Mouse (Mus musculus) thymus, adult 2 months (tissue): ENCODE measurements at regions not wholly inside any gene's neighbourhood (a gene's known extent, or its start where the extent isn't known, plus 50 kb on each side); places are given as distances from the start of the nearest gene placed in this dataset.

Experiments used
- DNase-seq: peaks from one replicate; pipeline ENCODE4 v3.0.0; 2021
- H3K27ac ChIP-seq: fragments of 200-500 bp; 2 replicates; pipeline ENCODE4 v1.5.1; 2012; ENCODE audit warnings: low read length, control low read depth; ENCODE audit not compliant: control insufficient read depth, insufficient read depth
- H3K27me3 ChIP-seq: fragments of 200-500 bp; 2 replicates; pipeline ENCODE4 v1.6.1; 2012; ENCODE audit warnings: mild to moderate bottlenecking, low read length, moderate library complexity, mixed read lengths; ENCODE audit not compliant: control insufficient read depth, insufficient read depth
- H3K36me3 ChIP-seq: fragments of 200-500 bp; 2 replicates; pipeline ENCODE4 v1.6.1; 2012; ENCODE audit warnings: mild to moderate bottlenecking, low read length, moderate library complexity; ENCODE audit not compliant: control insufficient read depth, insufficient read depth
- H3K4me1 ChIP-seq: fragments of 200-500 bp; replicated peaks from 2 replicates; pipeline ENCODE4 v1.6.1; 2012; ENCODE audit warnings: low read length; ENCODE audit not compliant: control insufficient read depth, insufficient read depth
- H3K4me3 ChIP-seq: fragments of 200-500 bp; 2 replicates; pipeline ENCODE4 v1.5.1; 2012; ENCODE audit warnings: mild to moderate bottlenecking, low read length, control low read depth, moderate library complexity; ENCODE audit not compliant: control insufficient read depth, insufficient read depth
- CTCF ChIP-seq: fragments of 200-500 bp; IDR thresholded peaks from 2 replicates; pipeline ENCODE4 v1.5.1; 2012; ENCODE audit warnings: mild to moderate bottlenecking, control low read depth, low read length, moderate library complexity, borderline replicate concordance; ENCODE audit not compliant: control insufficient read depth, poor library complexity, insufficient read depth; ENCODE audit errors: extremely low read depth
- POLR2A ChIP-seq: fragments of 200-500 bp; IDR thresholded peaks from 2 replicates; pipeline ENCODE4 v1.6.1; 2012; ENCODE audit warnings: mild to moderate bottlenecking, low read length, control low read depth, moderate library complexity; ENCODE audit not compliant: control insufficient read depth, poor library complexity, insufficient read depth; ENCODE audit errors: extremely low read depth
- WGBS: fragments of 180-500 bp; shearing (Covaris S2); methylation state at CpG from one replicate; pipeline ENCODE4 v1.1.7; 2018; 5-methylcytosine and 5-hydroxymethylcytosine counted together

DNA sequence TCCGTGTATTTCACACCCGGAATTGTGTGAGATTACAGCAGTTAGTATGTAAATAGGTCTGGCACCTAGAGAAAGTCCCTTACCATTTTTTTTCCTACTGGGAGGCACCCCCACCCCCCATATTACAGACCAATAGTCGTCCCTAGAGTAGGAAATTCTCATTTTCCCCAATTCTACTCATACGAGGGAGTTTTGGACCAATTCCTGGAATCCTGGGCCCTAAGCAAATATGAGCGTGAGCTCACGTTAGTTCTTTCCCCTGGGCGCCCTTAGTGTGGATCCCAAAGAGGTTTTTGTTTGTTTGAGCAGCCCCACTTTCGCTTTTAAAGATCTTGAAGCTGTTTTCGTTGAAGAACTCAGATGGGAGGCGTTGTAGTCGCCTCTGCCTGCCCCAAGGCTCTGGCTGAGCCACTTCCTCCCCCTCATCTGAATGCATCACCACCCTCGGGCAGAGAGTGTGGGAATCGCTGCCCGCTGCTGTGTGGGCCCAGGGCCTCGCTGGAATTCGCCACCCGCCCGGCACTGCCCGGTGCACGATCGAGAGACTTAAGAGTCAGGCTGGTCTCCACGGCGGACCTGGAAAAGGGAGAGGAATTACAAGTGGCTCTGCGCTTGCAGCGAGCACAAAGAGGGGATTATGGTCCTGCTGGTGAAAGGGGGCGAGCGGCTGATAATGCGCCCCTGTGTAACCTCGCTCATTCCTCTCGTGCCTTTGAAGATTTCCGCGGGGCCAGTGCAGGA lies 80.6 kb upstream of the Akt3 start:
- 0 out of 2 replicates have a peak, but pooled peaks have one; percentile 41 for TF ChIP-seq CTCF
- no peak for TF ChIP-seq POLR2A
- H3K4me3 ChIP-seq: peak overlapping the region; percentile 79
- DNase-seq: peak; percentile 30
- WGBS: 9% methylated on average over 32 of the region's 32 CpGs
- peaks cover 9% of the 10 kb centered on the region for H3K4me1 ChIP-seq
- H3K27me3 ChIP-seq: no peaks in the 10 kb centered on the region
- H3K27ac ChIP-seq: no peak overlapping the region
- H3K36me3 ChIP-seq: no peaks in the 10 kb centered on the region

- no peak overlapping the region for H3K27ac ChIP-seq
- no peak for TF ChIP-seq CTCF
- TF ChIP-seq POLR2A: no peak
- no peak overlapping the region for H3K4me3 ChIP-seq
- peaks cover 9% of the 10 kb centered on the region for H3K4me1 ChIP-seq
- no peaks in the 10 kb centered on the region for H3K36me3 ChIP-seq
- H3K27me3 ChIP-seq: no peaks in the 10 kb centered on the region
- DNase-seq: no peak
These were observed 79.8 kb upstream of the Akt3 start for GRCm38 (mm10) chr1:177337756-177338155.

GRCm38 (mm10) chr1:177337141-177337540 lies 79.1 kb upstream of the Akt3 start:
- Histone ChIP-seq H3K4me1 (peaks cover 9% of the 10 kb centered on the region), H3K27me3 (no peaks in the 10 kb centered on the region), H3K27ac (no peak overlapping the region), H3K4me3 (no peak overlapping the region), H3K36me3 (no peaks in the 10 kb centered on the region)
- TF ChIP-seq POLR2A (no peak), CTCF (no peak)
- DNase-seq: no peak
- WGBS: 89% methylated on average over 4 of the region's 4 CpGs

DNA sequence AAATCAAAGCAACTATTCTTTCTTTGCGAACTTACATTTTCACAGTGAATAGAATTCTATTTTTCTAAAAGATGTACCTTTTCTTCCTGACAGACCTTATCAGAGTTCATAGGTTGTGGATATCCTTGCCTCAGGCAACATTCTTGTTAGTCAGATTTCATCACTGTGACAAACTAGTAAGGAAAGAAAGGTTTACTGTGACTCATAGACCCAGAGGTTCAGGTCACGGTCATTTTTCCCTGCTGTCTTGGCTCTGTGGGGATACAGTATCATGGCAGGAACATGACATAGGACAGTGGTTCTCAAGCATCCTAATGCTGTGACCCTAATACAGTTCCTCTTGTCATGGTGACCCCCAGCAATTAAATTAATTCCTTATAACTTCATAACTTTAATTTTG lies 78.4 kb upstream of the Akt3 start:
- TF ChIP-seq CTCF: no peak
- TF ChIP-seq POLR2A: no peak
- no peaks in the 10 kb centered on the region for H3K36me3 ChIP-seq
- peaks cover 9% of the 10 kb centered on the region for H3K4me1 ChIP-seq
- DNase-seq: no peak
- no peak overlapping the region for H3K4me3 ChIP-seq
- no peaks in the 10 kb centered on the region for H3K27me3 ChIP-seq
- WGBS: 98% methylated on average over 2 of the region's 2 CpGs
- H3K27ac ChIP-seq: no peak overlapping the region

- DNase-seq: no peak
- H3K27ac ChIP-seq: no peak overlapping the region
- no peak for TF ChIP-seq POLR2A
- no peak for TF ChIP-seq CTCF
- 96% methylated on average over 6 of the region's 6 CpGs for WGBS
- H3K4me1 ChIP-seq: peaks cover 9% of the 10 kb centered on the region
- no peak overlapping the region for H3K4me3 ChIP-seq
- H3K27me3 ChIP-seq: no peaks in the 10 kb centered on the region
- no peaks in the 10 kb centered on the region for H3K36me3 ChIP-seq
These were observed 78.0 kb upstream of the Akt3 start for GRCm38 (mm10) chr1:177335961-177336360.

DNA sequence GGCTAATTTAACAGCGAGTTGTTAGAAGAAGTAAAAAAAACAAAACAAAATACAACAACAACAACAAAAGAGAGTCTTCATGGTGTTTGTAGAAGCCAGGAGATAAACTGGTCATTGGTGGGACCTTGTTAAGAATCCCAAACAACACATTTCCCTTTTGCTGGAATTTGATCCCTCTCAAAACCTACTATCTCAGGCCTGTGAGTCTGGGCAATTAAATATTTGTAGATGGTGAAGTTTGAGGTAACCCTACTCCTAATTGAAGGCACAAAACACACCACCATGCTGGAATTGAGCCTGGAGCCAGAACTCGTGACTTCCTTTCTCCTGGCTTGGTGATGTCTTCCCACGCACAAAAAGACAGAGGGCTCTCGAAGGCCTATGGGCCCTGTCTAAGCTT lies 65.4 kb upstream of the Akt3 start:
- no peak for DNase-seq
- Histone ChIP-seq H3K4me1 (no peaks in the 10 kb centered on the region), H3K4me3 (no peak overlapping the region), H3K27ac (no peak overlapping the region), H3K36me3 (no peaks in the 10 kb centered on the region), H3K27me3 (no peaks in the 10 kb centered on the region; the same call in 1 of the 2 replicates)
- 94% methylated on average over 4 of the region's 4 CpGs for WGBS
- TF ChIP-seq CTCF: no peak
- no peak for TF ChIP-seq POLR2A

- H3K4me3 ChIP-seq: no peak overlapping the region; the same call in 1 of the 2 replicates
- no peaks in the 10 kb centered on the region; the same call in 1 of the 2 replicates for H3K27me3 ChIP-seq
- no peaks in the 10 kb centered on the region for H3K36me3 ChIP-seq
- WGBS: 8% methylated on average over 40 of the region's 40 CpGs
- H3K4me1 ChIP-seq: no peaks in the 10 kb centered on the region
- no peak for TF ChIP-seq POLR2A
- no peak for TF ChIP-seq CTCF
- DNase-seq: no peak
- no peak overlapping the region for H3K27ac ChIP-seq
These were observed 64.8 kb upstream of the Akt3 start for GRCm38 (mm10) chr1:177322745-177323299.
